Mouse (Mus musculus) bone marrow macrophage, adult 2 months (primary cell): ENCODE measurements at regions not wholly inside any gene's neighbourhood (a gene's known extent, or its start where the extent isn't known, plus 50 kb on each side); places are given as distances from the start of the nearest gene placed in this dataset.

Source experiments
- CTCF ChIP-seq: IDR thresholded peaks from 2 replicates; pipeline ENCODE4 v1.5.1; 2012; ENCODE audit warnings: low read depth, mild to moderate bottlenecking, low read length, moderate library complexity
- POLR2A ChIP-seq: IDR thresholded peaks from 2 replicates; pipeline ENCODE4 v1.6.1; 2012; ENCODE audit warnings: mild to moderate bottlenecking, low read depth, low read length, borderline replicate concordance

DNA sequence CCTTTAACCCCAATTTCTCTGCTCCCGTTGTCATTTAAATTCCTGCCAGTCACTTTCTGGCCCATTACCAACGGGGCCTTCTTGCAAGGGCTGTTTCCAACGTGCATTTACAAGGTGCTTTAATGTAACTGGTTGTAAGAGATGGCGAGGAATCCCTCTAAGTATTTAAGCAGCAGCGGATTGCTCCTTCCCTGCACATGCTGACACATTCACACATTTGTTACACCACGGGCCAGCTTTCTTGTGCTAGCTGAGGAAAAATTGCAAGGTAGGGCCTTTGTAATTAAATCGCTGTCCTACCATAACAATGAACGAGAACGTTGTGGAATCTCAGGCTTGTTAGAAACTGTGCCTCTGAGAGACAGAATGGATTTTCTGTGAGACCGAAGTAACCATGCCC, 2252.8 kb upstream of the Gm7489 start:
- TF ChIP-seq CTCF (no peak), POLR2A (no peak)
